Mouse (Mus musculus): ENCODE measurements around the gene Socs3. TPM values are rescaled to one million over a fixed set of nuclear protein-coding genes. Genes with fewer than 3 reads are reported as not detected.

Gene Socs3
- polyA plus RNA-seq, 1 experiment: 5.4 TPM

DNA sequence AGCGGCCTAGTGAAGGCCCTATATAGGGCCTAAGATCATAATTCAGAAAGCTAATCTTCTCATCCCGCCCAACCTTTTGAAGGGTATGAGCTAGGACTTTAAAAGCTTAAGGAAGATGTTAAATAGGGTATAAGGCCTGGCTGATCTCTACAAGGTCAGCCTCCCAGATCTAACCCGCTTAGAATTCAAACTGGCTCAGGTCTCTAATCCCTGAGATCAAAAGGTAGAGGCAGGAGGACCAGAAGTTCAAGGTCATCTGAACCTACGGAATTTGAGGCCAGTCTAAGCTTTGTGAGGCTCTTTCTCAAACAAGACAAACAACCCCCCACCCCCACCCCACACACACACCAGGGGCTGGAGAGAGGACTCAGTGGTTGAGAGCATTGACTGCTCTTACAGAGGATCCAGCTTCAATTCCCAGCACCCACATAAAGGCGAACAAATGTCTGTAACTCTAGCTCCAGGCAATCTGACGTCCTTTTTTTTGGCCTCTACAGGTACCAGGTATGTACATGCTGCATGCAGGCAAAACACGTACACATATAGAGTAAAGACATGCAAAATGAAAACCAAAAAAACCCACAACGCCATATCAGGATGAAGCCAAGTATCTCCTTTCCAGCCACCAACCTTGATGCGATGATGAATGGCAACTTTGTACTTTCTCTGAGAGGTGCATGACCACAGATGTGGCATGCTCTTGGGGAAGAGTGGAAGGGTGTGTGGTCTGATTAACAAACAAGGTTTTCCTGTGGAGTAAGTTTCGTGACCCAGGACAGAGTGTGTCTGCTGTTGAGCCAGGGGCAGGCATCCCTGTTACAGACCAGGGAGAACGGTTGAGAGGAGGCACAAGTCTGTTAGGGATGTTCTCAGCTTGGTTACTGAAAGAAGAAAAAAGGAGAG is 3.1 kb upstream of the Socs3 start:
- no peak for DNase-seq (ENCODE audit: low read depth)

DNA sequence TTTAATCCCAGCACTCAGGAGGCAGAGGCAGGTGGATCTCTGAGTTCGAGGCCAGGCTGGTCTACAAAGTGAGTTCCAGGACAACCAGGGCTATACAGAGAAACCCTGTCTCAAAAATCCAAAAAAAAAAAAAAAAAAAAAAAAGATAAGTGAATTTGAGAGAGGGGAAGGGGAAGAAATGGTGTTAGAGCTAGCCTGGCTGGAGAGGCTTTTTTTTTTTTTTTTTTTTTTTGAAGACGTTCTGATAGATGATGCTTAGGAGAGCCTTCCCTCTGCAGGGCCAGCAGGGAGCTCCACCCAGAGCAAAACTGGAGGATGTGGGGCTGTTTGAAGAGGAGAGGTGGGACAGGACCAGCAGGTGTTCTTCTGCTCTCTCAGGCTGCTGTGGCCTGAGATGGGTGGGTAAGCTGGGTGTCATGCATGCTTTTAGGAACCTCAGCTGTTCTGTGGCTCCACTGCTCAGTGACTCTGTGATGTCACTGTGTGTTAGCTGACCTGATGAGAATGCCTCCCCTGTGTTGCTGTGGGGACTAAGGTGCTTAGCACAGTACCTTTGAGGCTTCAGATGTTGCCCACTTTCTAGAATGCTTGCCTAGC is 1.9 kb upstream of the Socs3 start:
- no peak for DNase-seq (ENCODE audit: low read depth)

DNA sequence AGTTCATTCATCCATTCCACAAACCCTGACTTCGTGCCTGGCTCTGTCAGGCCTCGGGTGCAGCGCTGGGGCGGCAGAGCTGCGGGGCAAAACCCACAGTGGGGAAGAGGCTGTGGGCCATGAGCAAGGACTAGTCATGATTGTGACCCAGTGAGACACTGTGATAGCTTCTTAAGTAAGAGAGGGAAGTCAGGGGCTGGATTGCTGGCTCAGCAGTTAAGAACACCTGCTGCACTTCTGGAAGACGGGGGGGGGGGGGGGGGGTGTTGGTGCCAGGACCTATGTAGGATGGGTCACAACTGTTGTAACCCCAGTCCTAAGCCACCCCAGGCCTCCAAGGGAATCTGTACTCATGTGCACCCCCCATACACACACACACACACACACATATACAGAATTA is 1.3 kb upstream of the Socs3 start:
- DNase-seq (ENCODE audit: low read depth): no peak

DNA sequence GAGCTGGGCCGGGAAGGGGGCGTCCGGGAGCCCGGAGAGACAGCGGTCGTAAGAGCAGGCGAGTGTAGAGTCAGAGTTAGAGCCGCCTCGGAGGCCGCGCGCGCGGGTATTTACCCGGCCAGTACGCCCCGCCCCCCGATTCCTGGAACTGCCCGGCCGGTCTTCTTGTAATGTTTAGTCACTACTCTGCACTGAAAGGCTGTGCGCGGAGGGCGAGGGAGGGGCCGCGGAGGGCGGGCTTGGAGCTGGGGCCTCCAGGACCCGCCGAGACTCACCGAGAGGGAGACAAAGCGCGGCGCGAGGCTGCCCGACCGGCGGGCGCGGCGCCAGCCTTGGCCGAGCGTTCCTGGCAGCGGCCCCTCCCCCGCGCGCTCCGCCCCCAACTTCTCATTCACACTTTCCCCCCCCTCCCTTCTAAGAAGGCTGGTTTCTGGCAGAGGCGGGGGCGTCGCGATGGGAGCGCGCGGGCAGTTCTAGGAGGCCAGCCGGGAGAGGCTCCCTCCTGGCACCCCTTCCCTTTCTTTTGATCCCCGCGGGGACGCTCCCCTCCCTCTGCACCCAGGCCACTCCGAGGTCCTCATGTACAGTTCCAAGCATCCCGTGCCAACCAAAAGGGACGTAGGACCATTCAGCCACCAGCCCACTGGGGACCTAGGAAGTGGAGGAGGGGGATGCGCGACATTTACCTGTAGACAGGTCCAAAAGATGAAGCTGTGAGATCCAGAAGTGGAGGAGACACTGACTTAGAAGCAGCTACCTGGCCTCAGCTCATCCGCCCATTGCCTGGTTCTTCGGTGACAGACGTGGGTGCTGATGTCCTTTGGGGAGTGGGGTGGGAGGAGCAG is 525 bp downstream of the Socs3 start:
- no peak for DNase-seq (ENCODE audit: low read depth)

DNA sequence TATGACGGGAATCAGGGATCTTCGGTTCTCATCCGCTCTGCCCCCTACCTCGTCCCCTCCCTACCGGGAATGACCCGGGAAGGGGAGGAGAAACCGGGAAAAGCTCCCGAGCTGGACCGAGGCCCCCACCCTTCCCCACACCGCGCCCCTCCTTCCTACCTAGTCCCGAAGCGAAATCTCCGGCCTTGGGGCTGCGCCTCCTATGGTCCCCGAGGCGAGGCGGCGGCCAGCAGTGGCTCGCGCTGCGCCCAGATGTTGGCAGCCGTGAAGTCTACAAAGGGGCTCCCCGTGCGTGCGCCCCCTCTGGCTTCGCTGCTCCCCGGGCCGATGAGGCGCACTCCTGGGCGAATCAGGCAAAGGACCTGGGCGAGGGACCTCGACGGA is 1.1 kb downstream of the Socs3 start:
- no peak for DNase-seq (ENCODE audit: low read depth)

DNA sequence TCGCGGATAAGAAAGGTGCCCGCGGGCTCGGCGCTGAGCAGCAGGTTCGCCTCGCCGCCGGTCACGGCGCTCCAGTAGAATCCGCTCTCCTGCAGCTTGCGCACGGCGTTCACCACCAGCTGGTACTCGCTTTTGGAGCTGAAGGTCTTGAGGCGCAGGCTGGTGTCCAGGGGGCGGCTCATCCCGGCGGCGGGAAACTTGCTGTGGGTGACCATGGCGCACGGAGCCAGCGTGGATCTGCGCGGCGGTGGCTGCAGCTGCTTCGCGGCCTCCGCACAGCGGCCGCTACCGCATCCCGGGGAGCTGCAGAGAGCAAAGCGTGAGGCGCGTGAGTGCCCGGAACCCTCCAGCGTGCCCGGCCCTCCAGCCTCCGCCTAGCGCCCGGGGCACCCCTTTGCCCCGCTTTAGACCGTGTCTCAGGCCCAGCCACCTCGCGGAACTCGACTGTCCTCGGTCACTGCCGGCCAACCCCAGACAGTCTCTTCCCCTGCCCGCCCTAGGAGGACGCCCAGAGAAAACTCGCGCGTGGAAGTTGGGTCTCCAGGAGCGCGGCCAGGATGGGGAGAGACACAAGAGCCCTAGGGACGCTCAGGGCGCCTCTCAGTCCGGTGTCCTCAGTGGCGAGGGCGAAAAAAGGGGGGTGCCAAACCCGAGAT is 1.7 kb downstream of the Socs3 start:
- no peak for DNase-seq (ENCODE audit: low read depth)

DNA sequence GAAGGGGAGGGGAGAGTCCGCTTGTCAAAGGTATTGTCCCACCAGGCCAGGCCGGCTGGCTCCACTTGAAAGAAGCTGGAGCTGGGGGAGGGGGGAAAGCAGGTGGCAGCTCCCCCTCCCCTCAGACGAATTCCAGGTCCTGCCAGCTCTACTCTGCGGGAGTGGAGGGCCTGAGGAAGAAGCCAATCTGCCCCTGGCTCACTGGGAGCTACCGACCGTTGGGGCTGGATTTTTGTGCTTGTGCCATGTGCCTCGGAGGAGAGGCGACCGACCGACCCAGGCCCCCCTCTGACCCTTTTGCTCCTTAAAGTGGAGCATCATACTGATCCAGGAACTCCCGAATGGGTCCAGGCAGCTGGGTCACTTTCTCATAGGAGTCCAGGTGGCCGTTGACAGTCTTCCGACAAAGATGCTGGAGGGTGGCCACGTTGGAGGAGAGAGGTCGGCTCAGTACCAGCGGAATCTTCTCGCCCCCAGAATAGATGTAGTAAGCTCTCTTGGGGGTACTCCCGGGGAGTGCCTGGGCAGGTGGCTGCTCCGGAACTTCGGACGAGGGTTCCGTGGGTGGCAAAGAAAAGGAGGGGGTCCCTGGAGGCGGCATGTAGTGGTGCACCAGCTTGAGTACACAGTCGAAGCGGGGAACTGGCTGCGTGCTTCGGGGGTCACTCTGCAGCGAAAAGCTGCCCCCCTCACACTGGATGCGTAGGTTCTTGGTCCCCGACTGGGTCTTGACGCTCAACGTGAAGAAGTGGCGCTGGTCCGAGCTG is 2.4 kb downstream of the Socs3 start:
- DNase-seq (ENCODE audit: low read depth): no peak

DNA sequence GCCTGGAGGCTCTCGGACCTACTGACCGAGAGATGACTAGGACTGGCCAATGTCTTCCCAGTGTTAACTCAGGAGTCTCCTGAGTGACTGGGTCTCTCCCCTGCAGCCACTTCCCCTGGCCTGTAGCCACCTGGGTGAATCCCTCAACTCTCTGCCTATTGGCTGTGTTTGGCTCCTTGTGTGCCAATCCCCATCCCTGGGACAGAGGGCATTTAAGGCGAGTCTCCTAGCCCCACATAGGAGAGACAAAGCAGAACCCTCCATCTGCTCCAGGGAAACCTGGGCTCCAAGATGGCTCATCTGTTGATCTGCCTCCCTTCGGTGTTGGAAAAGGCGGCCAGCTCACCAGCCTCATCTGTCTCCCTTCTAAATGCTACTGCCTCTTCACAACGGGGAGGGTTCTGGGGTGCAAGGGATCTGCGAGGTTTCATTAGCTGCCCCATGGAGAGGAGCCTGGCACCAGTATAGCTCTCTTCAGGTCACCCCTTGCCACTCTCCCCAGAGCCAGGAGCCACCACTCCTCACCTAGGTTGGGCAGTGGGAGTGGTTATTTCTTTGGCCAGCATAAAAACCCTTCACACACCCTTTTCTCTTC is 3.2 kb downstream of the Socs3 start:
- no peak for DNase-seq (ENCODE audit: low read depth)

DNA sequence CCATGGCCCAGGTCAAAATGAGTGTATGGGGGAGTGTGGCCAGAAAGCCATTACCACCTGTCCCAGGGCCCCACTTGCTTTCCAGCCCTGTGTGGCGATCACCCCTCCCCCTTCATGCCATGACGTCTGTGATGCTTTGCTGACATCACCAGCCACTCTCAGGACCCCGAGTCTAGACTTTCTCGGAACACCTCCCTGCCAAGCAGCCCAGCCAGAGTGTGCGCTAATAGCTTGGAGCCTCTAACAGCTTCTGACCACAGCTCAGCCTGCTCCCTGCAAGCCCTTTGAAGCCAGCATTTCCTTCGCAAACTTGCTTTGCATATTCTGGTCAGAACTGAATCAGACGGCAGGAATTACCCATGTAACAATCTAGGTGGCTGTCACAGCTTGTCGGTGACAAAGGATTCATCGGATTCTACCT is 4.3 kb downstream of the Socs3 start:
- no peak for DNase-seq (ENCODE audit: low read depth)

DNA sequence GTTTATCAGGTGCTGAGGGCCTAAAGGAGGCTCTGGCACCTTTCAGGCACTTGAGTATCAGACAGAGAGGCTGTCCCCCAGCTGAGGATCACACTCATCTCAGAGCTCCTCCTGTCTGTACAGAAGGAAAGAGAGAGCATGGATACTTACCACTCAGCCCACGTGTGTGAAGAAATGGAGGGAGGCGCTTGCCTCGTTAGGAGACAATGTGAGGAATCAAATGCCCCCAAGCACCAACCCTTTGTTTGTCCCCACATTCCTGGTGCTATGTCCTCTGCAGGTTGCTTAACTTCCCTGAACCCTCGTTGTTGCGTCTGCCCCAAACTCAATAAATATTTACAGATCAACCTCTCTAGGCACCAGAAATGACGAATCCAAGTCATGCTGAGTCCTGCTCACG is 4.8 kb downstream of the Socs3 start:
- DNase-seq (ENCODE audit: low read depth): no peak

DNA sequence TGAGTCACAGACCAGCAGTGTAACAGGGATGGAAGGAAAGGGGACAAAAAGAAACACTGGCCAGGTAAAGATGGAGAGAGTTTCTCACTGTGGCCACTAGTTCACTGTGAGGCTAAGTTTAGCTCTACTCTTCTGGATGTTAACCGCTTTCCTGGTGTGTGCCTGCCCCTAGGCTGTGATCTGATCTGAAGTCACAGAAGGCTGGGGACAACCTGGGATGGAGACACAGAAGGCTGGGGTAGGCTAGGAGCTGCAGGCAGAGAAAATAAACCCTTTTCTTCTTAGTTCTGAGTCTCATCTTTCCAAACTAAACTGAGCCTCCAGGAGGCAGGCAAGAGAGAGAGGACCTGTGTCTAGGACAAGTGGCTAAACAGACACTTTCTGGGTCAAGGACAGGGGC is 5.6 kb downstream of the Socs3 start:
- DNase-seq (ENCODE audit: low read depth): no peak

DNA sequence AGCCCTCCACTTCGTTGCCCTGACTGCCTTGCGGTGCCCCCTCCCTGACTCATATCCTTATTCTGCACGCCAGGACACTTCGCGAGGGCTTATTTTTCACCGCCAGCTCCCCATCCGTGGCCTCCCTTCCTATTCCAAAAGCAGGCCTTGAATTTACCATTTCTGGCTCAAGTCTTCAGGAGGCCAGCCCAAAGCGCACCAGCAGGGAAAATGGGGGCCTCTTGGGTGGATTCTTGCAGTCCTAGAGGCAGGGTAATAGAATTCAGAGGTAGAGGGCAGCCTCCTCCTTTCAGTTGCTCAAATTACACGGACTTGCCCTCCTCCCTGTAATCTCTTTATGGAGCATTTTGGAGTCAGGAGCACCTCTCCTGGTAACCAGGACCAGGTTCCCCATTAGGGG is 6.0 kb downstream of the Socs3 start:
- no peak for DNase-seq (ENCODE audit: low read depth)

DNA sequence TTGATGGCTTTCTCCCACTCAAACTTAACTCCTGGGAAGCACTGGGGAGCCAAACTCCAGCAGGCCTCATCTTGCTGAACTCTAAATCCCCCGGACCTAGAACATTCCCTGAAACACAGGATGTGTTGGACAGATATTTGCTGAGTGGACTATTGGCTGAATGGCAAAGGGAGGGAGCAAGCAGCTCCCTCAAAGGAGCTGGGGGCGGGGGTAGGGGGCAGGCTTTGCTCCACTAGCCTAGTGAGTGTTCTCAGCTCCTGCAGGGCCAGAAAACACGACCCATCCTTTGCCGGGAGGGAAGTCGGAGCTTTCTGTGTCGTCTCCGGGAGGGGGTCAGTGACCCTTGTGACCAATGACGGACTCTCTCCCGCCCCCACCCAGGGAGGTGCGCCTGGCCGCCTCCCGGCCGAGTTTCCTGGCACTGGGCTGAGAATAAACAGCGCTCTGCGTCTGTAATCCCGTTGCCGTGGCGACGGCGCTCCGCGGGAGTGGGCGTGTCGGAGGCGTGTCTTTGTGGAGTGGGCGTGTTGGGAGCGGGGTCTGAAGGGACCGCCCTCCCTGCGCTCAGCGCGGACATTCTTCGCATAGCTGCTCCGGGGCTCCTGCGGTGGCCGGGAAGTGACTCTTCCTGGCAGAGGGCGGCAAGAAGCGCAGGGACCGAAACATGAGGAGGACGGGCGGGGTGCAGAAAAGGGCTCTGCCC is 6.6 kb downstream of the Socs3 start:
- no peak for DNase-seq (ENCODE audit: low read depth)

DNA sequence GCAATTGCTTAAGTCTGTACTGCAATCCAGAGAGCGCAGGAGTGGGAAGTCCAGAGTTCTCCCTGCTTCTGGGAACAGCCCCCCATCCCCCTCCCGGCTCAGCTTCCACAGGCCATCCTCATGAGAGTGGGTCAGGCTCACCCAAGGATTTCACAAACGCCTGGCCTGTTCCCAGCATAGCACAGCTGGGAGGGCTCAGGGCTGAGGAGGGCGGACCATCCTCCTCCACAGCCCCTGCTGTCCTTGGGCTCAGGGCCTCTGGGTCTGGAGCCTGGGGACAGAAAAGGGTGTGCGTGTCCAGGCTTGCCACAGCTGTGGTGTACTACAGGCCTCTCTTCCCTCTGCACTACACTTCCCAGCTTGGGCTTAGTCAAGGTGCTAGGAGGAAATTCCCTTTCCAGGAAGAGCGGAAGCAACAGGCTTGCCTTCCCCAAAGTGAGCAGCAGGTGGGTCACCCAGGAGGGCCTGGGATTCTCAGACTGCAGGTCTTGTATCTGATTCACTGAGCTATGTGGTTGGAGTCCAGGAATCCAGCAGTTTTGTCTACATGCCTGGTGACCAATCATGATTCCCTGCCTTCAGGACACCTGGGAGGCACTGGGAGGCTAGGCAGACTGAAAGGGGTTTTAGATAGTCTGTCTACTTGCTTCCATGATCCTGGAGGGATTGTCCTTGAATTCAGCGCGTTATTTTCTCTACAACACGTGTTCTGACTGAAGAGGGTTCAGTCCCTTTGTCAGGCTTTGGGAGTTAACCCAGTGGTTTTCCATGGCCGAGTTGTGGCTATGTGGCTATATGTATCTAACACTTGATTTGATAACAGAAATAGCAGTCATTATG is 7.4 kb downstream of the Socs3 start:
- DNase-seq (ENCODE audit: low read depth): no peak

DNA sequence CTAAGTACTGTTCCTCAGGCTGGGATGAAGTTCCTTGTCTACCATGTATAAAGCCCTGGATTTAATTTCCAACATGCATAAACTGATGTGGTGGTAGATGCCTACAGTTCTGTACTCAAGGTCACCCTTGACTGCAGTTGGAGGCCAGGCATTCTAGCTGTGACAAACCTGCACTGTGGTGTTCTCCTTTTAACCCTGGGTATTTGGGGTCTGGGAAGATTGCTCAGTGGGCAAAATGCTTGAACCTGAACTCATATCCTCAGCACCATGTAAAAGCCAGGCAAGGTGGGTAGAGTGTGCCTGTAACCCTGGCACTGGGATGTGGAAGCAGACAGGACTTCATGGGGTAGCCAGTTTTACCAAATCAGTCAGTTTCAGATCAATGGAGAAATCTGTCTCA is 9.2 kb downstream of the Socs3 start:
- no peak for DNase-seq (ENCODE audit: low read depth)

DNA sequence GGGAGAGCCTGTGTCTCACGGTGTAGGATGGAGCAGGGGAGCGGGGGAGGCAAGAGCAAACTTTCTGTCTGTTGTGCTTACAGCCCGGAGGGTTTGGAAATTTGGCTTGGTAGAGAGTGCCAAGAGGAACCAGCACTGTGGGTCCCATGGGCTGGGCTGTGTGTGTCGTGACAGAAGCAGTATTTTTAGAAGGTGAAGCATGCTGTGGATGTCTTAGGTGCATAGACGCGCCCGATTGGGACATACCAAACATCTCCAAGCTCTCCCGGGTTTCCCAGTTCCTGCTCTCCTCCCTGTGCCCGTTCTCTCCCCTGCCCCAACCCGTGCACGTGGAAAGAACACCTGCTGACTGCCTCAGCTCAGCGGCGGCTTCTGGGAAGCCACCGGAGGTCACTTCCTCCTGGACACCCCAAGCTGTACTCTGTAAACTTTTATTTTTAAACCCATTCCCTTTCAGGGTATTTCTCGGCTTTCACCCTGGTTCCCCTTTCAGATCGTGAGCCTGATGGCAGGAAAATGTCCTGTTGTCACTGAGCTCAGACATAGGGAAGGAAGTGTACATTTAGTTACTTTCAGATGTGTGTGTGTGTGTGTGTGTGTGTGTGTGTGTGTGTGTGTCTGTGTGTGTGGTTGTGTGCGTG is 10.0 kb downstream of the Socs3 start:
- DNase-seq (ENCODE audit: low read depth): no peak

DNA sequence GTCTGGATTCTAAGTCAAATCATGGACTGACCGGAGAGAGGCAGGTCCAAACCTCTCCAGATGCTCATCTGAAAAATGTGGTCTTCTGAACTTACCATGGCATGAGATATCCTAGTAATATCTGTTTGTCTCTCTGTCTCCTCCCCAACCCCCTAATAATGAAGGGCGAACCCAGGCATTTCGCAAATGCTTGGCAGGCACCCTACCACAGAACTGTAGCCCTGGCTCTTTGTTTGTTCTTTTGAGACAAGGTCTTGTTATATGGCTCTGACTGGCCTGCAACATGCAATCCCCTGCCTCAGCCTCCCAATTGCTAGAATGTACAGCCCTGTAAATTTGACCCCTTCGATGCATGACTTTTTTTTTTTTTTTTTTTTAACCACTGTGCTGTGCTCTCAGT is 10.7 kb downstream of the Socs3 start:
- no peak for DNase-seq (ENCODE audit: low read depth)

DNA sequence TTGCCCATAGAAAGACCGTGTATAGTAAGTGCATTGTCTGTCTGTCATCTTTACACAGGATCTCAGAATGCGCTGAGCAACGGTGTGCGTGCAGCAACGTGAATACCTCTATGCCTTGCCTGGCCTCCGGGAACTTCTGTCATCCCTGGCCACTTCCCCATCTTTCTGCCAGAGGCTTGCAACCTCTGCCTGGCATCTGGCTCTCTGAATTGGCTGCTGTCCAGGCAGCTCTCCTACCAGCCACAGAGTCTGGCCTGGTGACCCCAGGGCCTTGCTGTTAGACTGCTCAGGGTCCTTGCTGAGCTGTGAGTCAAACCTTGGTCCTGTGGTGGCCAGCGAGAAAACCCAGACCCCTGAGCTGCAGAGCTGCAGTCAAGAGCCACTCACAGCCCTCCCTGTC is 11.7 kb downstream of the Socs3 start:
- DNase-seq (ENCODE audit: low read depth): no peak

DNA sequence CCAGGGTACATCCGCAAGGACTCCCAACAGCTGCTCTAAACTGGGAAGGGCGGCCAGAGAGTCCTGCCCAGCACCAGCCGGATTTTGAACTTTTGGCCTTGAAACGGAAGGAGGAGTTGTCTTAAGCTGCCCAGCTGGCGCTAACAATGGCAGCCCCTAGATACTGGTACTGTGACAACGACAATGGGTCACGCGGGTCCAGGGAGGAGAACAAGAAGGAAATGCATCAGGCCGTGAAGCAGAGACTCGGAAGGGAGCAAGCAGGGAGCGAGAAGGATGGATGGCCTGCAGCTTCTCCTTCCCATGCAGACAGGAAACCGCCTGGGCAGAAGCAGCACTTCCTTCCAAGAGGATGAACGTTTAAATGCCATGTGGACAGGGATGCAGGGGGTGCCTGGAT is 14.2 kb downstream of the Socs3 start:
- no peak for DNase-seq (ENCODE audit: low read depth)
